Mouse (Mus musculus) intestine, postnatal 0 days (tissue): ENCODE results near the gene Nsf. TPM values are rescaled to one million over a fixed set of nuclear protein-coding genes. Genes with fewer than 3 reads are reported as not detected.

Experiments
- ATAC-seq: fragments of 200-750 bp; cut with Nextera tagmentation; 2 replicates; pipeline ENCODE4 v1.8.0; 2017; ENCODE audit warnings: mild to moderate bottlenecking, moderate TSS enrichment, moderate library complexity
- H3K27ac ChIP-seq: fragments of 300-500 bp; sonication (generic); 2 replicates; pipeline ENCODE4 v1.5.1; 2014; ENCODE audit warnings: mild to moderate bottlenecking, low read depth, low read length, moderate library complexity
- H3K27me3 ChIP-seq: fragments of 300-500 bp; sonication (generic); replicated peaks from 2 replicates; pipeline ENCODE4 v1.6.1; 2014; ENCODE audit warnings: low read length, mixed read lengths; ENCODE audit not compliant: control insufficient read depth, insufficient read depth
- H3K36me3 ChIP-seq: fragments of 300-500 bp; sonication (generic); 2 replicates; pipeline ENCODE4 v1.6.1; 2014; ENCODE audit warnings: mild to moderate bottlenecking, moderate library complexity; ENCODE audit not compliant: control insufficient read depth, insufficient read depth
- H3K4me1 ChIP-seq: fragments of 300-500 bp; sonication (generic); replicated peaks from 2 replicates; pipeline ENCODE4 v1.6.1; 2014; ENCODE audit warnings: antibody characterized with exemption, low read length, mixed read lengths; ENCODE audit not compliant: control insufficient read depth, insufficient read depth
- H3K4me2 ChIP-seq: fragments of 300-500 bp; sonication (generic); replicated peaks from 2 replicates; pipeline ENCODE4 v1.6.1; 2014; ENCODE audit warnings: low read depth, mild to moderate bottlenecking, moderate library complexity
- H3K4me3 ChIP-seq: fragments of 300-500 bp; sonication (generic); 2 replicates; pipeline ENCODE4 v1.5.1; 2014; ENCODE audit warnings: low read depth, low read length
- H3K9ac ChIP-seq: fragments of 300-500 bp; sonication (generic); 2 replicates; pipeline ENCODE4 v1.6.1; 2014; ENCODE audit warnings: mild to moderate bottlenecking, low read depth, low read length
- H3K9me3 ChIP-seq: fragments of 300-500 bp; sonication (generic); 2 replicates; pipeline ENCODE4 v1.6.1; 2016; ENCODE audit warnings: mixed run types; ENCODE audit not compliant: control insufficient read depth
- CTCF ChIP-seq: sonication (generic); IDR thresholded peaks from 2 replicates; pipeline ENCODE4 v1.5.1; 2016; ENCODE audit warnings: low read depth, mild to moderate bottlenecking, control low read depth, antibody characterized with exemption, moderate library complexity
- WGBS: fragments of 180-500 bp; shearing (Covaris S2); extraction: QIAGEN DNeasy Blood & Tissue Kit; methylation state at CpG from one replicate; pipeline ENCODE4 v1.1.7; 2014; 5-methylcytosine and 5-hydroxymethylcytosine counted together
- polyA plus RNA-seq: library from polyadenylated mRNA; unstranded; fragments of >200 nt; fragmentation: Nextera tagmentation; extraction: Ambion mirVana; gene quantifications from 2 replicates; pipeline ENCODE4 v1.2.1, GENCODE M21; 2015

Gene Nsf
- polyA plus RNA-seq, 1 experiment from 2014 or later = 41.4 TPM

- TF ChIP-seq CTCF = peak; percentile 21
- H3K4me1 ChIP-seq = 0 out of 2 replicates have a peak, but pooled peaks cover under 1% of the 10 kb centered on the region
- peak overlapping the region; percentile 37; the same call in 1 of the 2 replicates for H3K9ac ChIP-seq
- peak overlapping the region; percentile 57 for H3K4me3 ChIP-seq
- H3K36me3 ChIP-seq = no peaks in the 10 kb centered on the region
- ATAC-seq = 0 out of 2 replicates have a peak, but pooled peaks have one; percentile 25
- H3K4me2 ChIP-seq = peak overlapping the region; percentile 99
- peaks cover 58% of the 10 kb centered on the region for H3K27me3 ChIP-seq
- WGBS = under 1% methylated on average over 98 of the region's 107 CpGs
- peaks cover 3% of the 10 kb centered on the region; the same call in 1 of the 2 replicates for H3K9me3 ChIP-seq
- H3K27ac ChIP-seq = no peak overlapping the region
Measured at GRCm38 (mm10) chr11:103809611-103810598, 144.0 kb downstream of the Nsf start.

GRCm38 (mm10) chr11:103808771-103809610 is 144.9 kb downstream of the Nsf start:
- Histone ChIP-seq H3K27me3 (peaks cover 58% of the 10 kb centered on the region), H3K9ac (no peak overlapping the region), H3K4me1 (no peaks in the 10 kb centered on the region)

GRCm38 (mm10) chr11:103807966-103808365 is 145.9 kb downstream of the Nsf start:
- Histone ChIP-seq H3K9ac (no peak overlapping the region), H3K27ac (no peak overlapping the region), H3K4me2 (no peak overlapping the region), H3K36me3 (no peaks in the 10 kb centered on the region), H3K4me3 (no peak overlapping the region), H3K27me3 (peaks cover 58% of the 10 kb centered on the region), H3K9me3 (peaks cover 3% of the 10 kb centered on the region; the same call in 1 of the 2 replicates), H3K4me1 (no peaks in the 10 kb centered on the region)
- WGBS = 40% methylated on average over 12 of the region's 12 CpGs
- ATAC-seq = no peak
- TF ChIP-seq CTCF = no peak

More at GRCm38 (mm10) chr11:103808771-103809610, 144.9 kb downstream of the Nsf start:
- H3K36me3 ChIP-seq = no peaks in the 10 kb centered on the region
- peaks cover 3% of the 10 kb centered on the region; the same call in 1 of the 2 replicates for H3K9me3 ChIP-seq
- H3K4me3 ChIP-seq = peak overlapping the region; percentile 57
- peak overlapping the region; percentile 99 for H3K4me2 ChIP-seq
- no peak overlapping the region for H3K27ac ChIP-seq
- TF ChIP-seq CTCF = no peak
- 12% methylated on average over 29 of the region's 29 CpGs for WGBS
- ATAC-seq = no peak

GRCm38 (mm10) chr11:103804804-103805203 is 149.1 kb downstream of the Nsf start:
- Histone ChIP-seq H3K9ac (no peak overlapping the region), H3K4me2 (no peak overlapping the region), H3K9me3 (peaks cover 3% of the 10 kb centered on the region; the same call in 1 of the 2 replicates), H3K36me3 (no peaks in the 10 kb centered on the region), H3K4me3 (no peak overlapping the region), H3K27me3 (peaks cover 30% of the 10 kb centered on the region), H3K4me1 (peaks cover 5% of the 10 kb centered on the region; the same call in 1 of the 2 replicates), H3K27ac (no peak overlapping the region)
- TF ChIP-seq CTCF = no peak
- ATAC-seq = no peak
- 78% methylated on average over 4 of the region's 4 CpGs for WGBS

GRCm38 (mm10) chr11:103804126-103804525 is 149.7 kb downstream of the Nsf start:
- Histone ChIP-seq H3K4me1 (peaks cover 11% of the 10 kb centered on the region; the same call in 1 of the 2 replicates), H3K4me3 (no peak overlapping the region), H3K9me3 (peaks cover 3% of the 10 kb centered on the region; the same call in 1 of the 2 replicates), H3K9ac (no peak overlapping the region), H3K4me2 (no peak overlapping the region), H3K27me3 (peaks cover 23% of the 10 kb centered on the region), H3K36me3 (no peaks in the 10 kb centered on the region), H3K27ac (no peak overlapping the region)
- ATAC-seq = no peak
- TF ChIP-seq CTCF = no peak
- WGBS = 80% methylated on average over 11 of the region's 11 CpGs
